Mouse (Mus musculus) lung, postnatal 0 days (tissue): Measurements from ENCODE around the gene Fam155a. TPM values are rescaled to one million over a fixed set of nuclear protein-coding genes. Genes with fewer than 3 reads are reported as not detected.

ENCODE experiments used
- ATAC-seq: fragments of 200-750 bp; cut with Nextera tagmentation; 2 replicates; pipeline ENCODE4 v1.8.0; 2017; ENCODE audit warnings: moderate library complexity
- DNase-seq: peaks from one replicate; pipeline ENCODE4 v3.0.0-alpha.2; 2016; ENCODE audit warnings: low spot score
- H3K27ac ChIP-seq: fragments of 300-500 bp; sonication (generic); 2 replicates; pipeline ENCODE4 v1.5.1; 2014; ENCODE audit warnings: antibody characterized with exemption, mild to moderate bottlenecking, low read length, mixed read lengths
- H3K27me3 ChIP-seq: fragments of 300-500 bp; sonication (generic); replicated peaks from 2 replicates; pipeline ENCODE4 v1.6.1; 2014; ENCODE audit warnings: low read length, mixed read lengths; ENCODE audit not compliant: insufficient read depth
- H3K36me3 ChIP-seq: fragments of 300-500 bp; sonication (generic); 2 replicates; pipeline ENCODE4 v1.6.1; 2014; ENCODE audit warnings: low read length, mixed read lengths; ENCODE audit not compliant: insufficient read depth
- H3K4me1 ChIP-seq: fragments of 300-500 bp; sonication (generic); 2 replicates; pipeline ENCODE4 v1.6.1; 2014; ENCODE audit warnings: antibody characterized with exemption, low read depth, low read length, mixed read lengths; ENCODE audit not compliant: insufficient read depth
- H3K4me2 ChIP-seq: fragments of 300-500 bp; sonication (generic); replicated peaks from 2 replicates; pipeline ENCODE4 v1.6.1; 2014; ENCODE audit warnings: low read depth, mild to moderate bottlenecking, low read length, moderate library complexity, mixed read lengths
- H3K4me3 ChIP-seq: fragments of 300-500 bp; sonication (generic); 2 replicates; pipeline ENCODE4 v1.5.1; 2014; ENCODE audit warnings: low read depth, low read length
- H3K9ac ChIP-seq: fragments of 300-500 bp; sonication (generic); replicated peaks from 2 replicates; pipeline ENCODE4 v1.6.1; 2014; ENCODE audit warnings: low read depth, mild to moderate bottlenecking
- H3K9me3 ChIP-seq: fragments of 300-500 bp; sonication (generic); 2 replicates; pipeline ENCODE4 v1.6.1; 2016; ENCODE audit warnings: low read length, mixed read lengths
- CTCF ChIP-seq: IDR thresholded peaks from 2 replicates; pipeline ENCODE4 v1.5.1; 2016; ENCODE audit warnings: antibody characterized with exemption, mild to moderate bottlenecking
- EP300 ChIP-seq: IDR thresholded peaks from 2 replicates; pipeline ENCODE4 v1.6.1; 2016; ENCODE audit warnings: antibody characterized with exemption, mild to moderate bottlenecking, control low read depth
- WGBS: fragments of 180-500 bp; shearing (Covaris S2); extraction: QIAGEN DNeasy Blood & Tissue Kit; methylation state at CpG from one replicate; pipeline ENCODE4 v1.1.7; 2014; 5-methylcytosine and 5-hydroxymethylcytosine counted together
- polyA plus RNA-seq: library from polyadenylated mRNA; unstranded; fragments of >200 nt; fragmentation: Nextera tagmentation; extraction: Ambion mirVana; gene quantifications from 2 replicates; pipeline ENCODE4 v1.2.1, GENCODE M21; 2015

Fam155a gene
- polyA plus RNA-seq, 1 experiment from 2014 or later, result 0.11 TPM

GRCm38 (mm10) chr8:9245994-9246393 is 525.0 kb downstream of the Fam155a start:
- Histone ChIP-seq H3K9ac (no peak overlapping the region), H3K4me3 (no peak overlapping the region), H3K36me3 (no peaks in the 10 kb centered on the region), H3K4me1 (no peaks in the 10 kb centered on the region), H3K27ac (no peak overlapping the region), H3K9me3 (no peaks in the 10 kb centered on the region), H3K27me3 (no peaks in the 10 kb centered on the region), H3K4me2 (no peak overlapping the region)
- no peak for DNase-seq
- no peak for TF ChIP-seq CTCF
- TF ChIP-seq EP300, result no peak
- no peak for ATAC-seq
- WGBS, result 40% methylated on average over 5 of the region's 5 CpGs

GRCm38 (mm10) chr8:9240996-9241395 is 530.0 kb downstream of the Fam155a start:
- H3K4me1 ChIP-seq, result no peaks in the 10 kb centered on the region
- TF ChIP-seq EP300 (no peak), CTCF (no peak)
- no peak for DNase-seq
- no peak overlapping the region for H3K9ac ChIP-seq
- H3K4me3 ChIP-seq, result no peak overlapping the region
- 6% methylated on average over 5 of the region's 5 CpGs for WGBS
- H3K27ac ChIP-seq, result no peak overlapping the region
- H3K9me3 ChIP-seq, result no peaks in the 10 kb centered on the region
- H3K27me3 ChIP-seq, result no peaks in the 10 kb centered on the region
- no peak for ATAC-seq
- H3K36me3 ChIP-seq, result no peaks in the 10 kb centered on the region
- no peak overlapping the region for H3K4me2 ChIP-seq

- H3K36me3 ChIP-seq, result no peaks in the 10 kb centered on the region
- no peak for DNase-seq
- no peaks in the 10 kb centered on the region for H3K4me1 ChIP-seq
- no peak overlapping the region for H3K9ac ChIP-seq
- WGBS, result 32% methylated on average over 11 of the region's 11 CpGs
- no peak overlapping the region for H3K4me2 ChIP-seq
- no peak overlapping the region for H3K27ac ChIP-seq
- H3K4me3 ChIP-seq, result no peak overlapping the region
- ATAC-seq, result no peak
- no peaks in the 10 kb centered on the region for H3K9me3 ChIP-seq
- no peaks in the 10 kb centered on the region for H3K27me3 ChIP-seq
- no peak for TF ChIP-seq EP300
Observed at GRCm38 (mm10) chr8:9239741-9240140, 531.2 kb downstream of the Fam155a start.

DNA sequence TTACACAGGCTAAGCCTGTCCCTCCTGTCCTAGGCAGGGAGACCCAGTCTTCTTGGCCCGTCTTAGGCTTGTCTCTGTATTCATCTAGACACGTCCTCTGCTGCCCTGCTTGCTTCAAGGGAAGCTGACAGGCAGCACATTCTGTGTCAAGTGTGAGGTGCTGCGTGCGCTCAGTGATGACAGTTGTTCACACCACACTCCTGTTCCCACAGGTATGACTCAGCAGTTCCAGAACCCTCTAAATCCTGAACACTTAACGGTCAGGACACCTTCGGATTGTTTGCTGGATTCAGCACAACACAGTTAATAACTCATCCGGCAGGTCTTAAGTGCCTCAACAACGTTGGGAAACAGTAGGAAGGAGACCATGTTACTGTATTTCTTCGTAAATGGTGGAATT is 532.0 kb downstream of the Fam155a start:
- Histone ChIP-seq H3K9ac (no peak overlapping the region), H3K9me3 (no peaks in the 10 kb centered on the region), H3K27ac (no peak overlapping the region), H3K27me3 (no peaks in the 10 kb centered on the region), H3K36me3 (no peaks in the 10 kb centered on the region), H3K4me1 (no peaks in the 10 kb centered on the region), H3K4me3 (no peak overlapping the region), H3K4me2 (no peak overlapping the region)
- WGBS, result 26% methylated on average over 9 of the region's 9 CpGs
- TF ChIP-seq CTCF (no peak), EP300 (no peak)
- peak; percentile 11 for DNase-seq
- peak; percentile 40 for ATAC-seq

DNA sequence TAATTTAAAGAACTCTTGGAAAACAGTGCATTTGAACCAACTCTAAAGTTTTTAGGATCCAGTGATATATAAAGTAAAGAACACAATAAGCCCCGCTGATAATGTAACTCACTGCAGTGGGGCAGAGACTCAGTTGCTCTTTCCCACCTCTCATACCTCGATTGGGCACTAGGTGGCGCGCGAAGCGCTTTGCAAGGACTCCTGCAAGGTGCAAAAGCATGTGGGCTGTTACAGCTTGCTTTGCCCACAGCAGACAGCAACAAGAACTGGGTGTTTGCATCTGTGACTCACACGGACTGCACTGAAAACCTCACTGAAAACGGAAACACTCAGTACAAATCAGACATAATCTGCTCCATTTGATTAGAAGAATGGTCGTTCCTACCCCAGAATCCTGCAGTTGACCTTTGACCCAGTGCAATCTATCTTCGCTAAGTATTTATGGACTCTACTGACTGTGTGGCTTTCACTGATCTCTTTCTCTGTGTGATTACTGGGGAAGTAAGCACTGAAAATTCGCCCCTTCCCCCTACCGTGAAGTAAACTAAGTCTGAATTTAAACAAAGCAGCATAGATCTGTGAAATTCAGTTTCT is 537.5 kb downstream of the Fam155a start:
- H3K9me3 ChIP-seq, result no peaks in the 10 kb centered on the region
- no peak overlapping the region for H3K9ac ChIP-seq
- ATAC-seq (peak; percentile 79), DNase-seq (peak; percentile 77)
- H3K27ac ChIP-seq, result no peak overlapping the region
- TF ChIP-seq CTCF, result peak; percentile 96
- no peak for TF ChIP-seq EP300
- H3K4me2 ChIP-seq, result no peak overlapping the region
- no peaks in the 10 kb centered on the region for H3K36me3 ChIP-seq
- no peak overlapping the region for H3K4me3 ChIP-seq
- H3K4me1 ChIP-seq, result no peaks in the 10 kb centered on the region
- 3% methylated on average over 12 of the region's 12 CpGs for WGBS
- no peaks in the 10 kb centered on the region for H3K27me3 ChIP-seq

- Histone ChIP-seq H3K4me2 (no peak overlapping the region), H3K27me3 (no peaks in the 10 kb centered on the region), H3K9ac (no peak overlapping the region), H3K4me1 (no peaks in the 10 kb centered on the region), H3K9me3 (no peaks in the 10 kb centered on the region), H3K4me3 (no peak overlapping the region), H3K27ac (no peak overlapping the region), H3K36me3 (no peaks in the 10 kb centered on the region)
- TF ChIP-seq EP300 (no peak), CTCF (peak; percentile 95)
- ATAC-seq (peak; percentile 53; the same call in 1 of the 2 replicates), DNase-seq (peak; percentile 57)
- 39% methylated on average over 19 of the region's 19 CpGs for WGBS
Observed at GRCm38 (mm10) chr8:9227779-9228464, 543.0 kb downstream of the Fam155a start.
